Mouse (Mus musculus) spleen, adult 2 months (tissue): Measurements from ENCODE around the gene Chchd3. TPM values are rescaled to one million over a fixed set of nuclear protein-coding genes. Genes with fewer than 3 reads are reported as not detected.

ENCODE experiments used
- DNase-seq, 2 experiments: peaks; one replicate each; pipeline versions ENCODE4 v3.0.0 to v3.0.0-alpha.2; 2012 to 2021; ENCODE audit warnings: low spot score in 2 of 2, low read depth in 1 of 2
- H3K27ac ChIP-seq: fragments of 200-500 bp; 2 replicates; pipeline ENCODE4 v1.5.1; 2012; ENCODE audit warnings: low read length, inconsistent platforms; ENCODE audit not compliant: insufficient read depth
- H3K27me3 ChIP-seq: fragments of 200-500 bp; 2 replicates; pipeline ENCODE4 v1.6.1; 2012; ENCODE audit warnings: mild to moderate bottlenecking, moderate library complexity, low read length, inconsistent platforms; ENCODE audit not compliant: control insufficient read depth, insufficient read depth
- H3K36me3 ChIP-seq: fragments of 200-500 bp; 2 replicates; pipeline ENCODE4 v1.6.1; 2012; ENCODE audit warnings: mild to moderate bottlenecking, low read length, inconsistent platforms; ENCODE audit not compliant: control insufficient read depth, insufficient read depth
- H3K4me1 ChIP-seq: fragments of 200-500 bp; 2 replicates; pipeline ENCODE4 v1.6.1; 2011; ENCODE audit warnings: inconsistent platforms; ENCODE audit not compliant: control insufficient read depth, insufficient read depth, insufficient read length
- H3K4me3 ChIP-seq: fragments of 200-500 bp; 2 replicates; pipeline ENCODE4 v1.5.1; 2011; ENCODE audit warnings: mild to moderate bottlenecking, inconsistent platforms; ENCODE audit not compliant: insufficient read depth, insufficient read length; ENCODE audit errors: extremely low read depth
- CTCF ChIP-seq: fragments of 200-500 bp; IDR thresholded peaks from 2 replicates; pipeline ENCODE4 v1.5.1; 2011; ENCODE audit warnings: mild to moderate bottlenecking, inconsistent platforms; ENCODE audit not compliant: insufficient read depth, insufficient read length, insufficient replicate concordance; ENCODE audit errors: extremely low read depth
- POLR2A ChIP-seq: fragments of 200-500 bp; IDR thresholded peaks from 2 replicates; pipeline ENCODE4 v1.6.1; 2011; ENCODE audit warnings: low read depth, low read length, inconsistent platforms
- WGBS: fragments of 180-500 bp; shearing (Covaris S2); methylation state at CpG from one replicate; pipeline ENCODE4 v1.1.7; 2018; 5-methylcytosine and 5-hydroxymethylcytosine counted together
- polyA plus RNA-seq: library from polyadenylated mRNA; depleted of rRNA; stranded (reverse); fragments of >200 nt; gene quantifications from 2 replicates; pipeline ENCODE4 v1.2.3, GENCODE M21; 2012

The Chchd3 gene
- polyA plus RNA-seq, 1 experiment: 23.8 TPM

- Histone ChIP-seq H3K4me3 (no peak overlapping the region), H3K27ac (no peak overlapping the region), H3K36me3 (no peaks in the 10 kb centered on the region), H3K4me1 (no peaks in the 10 kb centered on the region), H3K27me3 (no peaks in the 10 kb centered on the region)
- DNase-seq: no peak
- WGBS: 95% methylated on average over 2 of the region's 2 CpGs
- TF ChIP-seq CTCF: no peak
- no peak for TF ChIP-seq POLR2A
Observed at GRCm38 (mm10) chr6:33025041-33025440, 35.0 kb downstream of the Chchd3 start.

GRCm38 (mm10) chr6:33004607-33005006 lies 55.5 kb downstream of the Chchd3 start:
- H3K36me3 ChIP-seq: peaks cover 2% of the 10 kb centered on the region; the same call in 1 of the 2 replicates
- TF ChIP-seq CTCF: no peak
- no peak for TF ChIP-seq POLR2A
- H3K27ac ChIP-seq: no peak overlapping the region
- no peak for DNase-seq
- H3K4me1 ChIP-seq: peaks cover 6% of the 10 kb centered on the region; the same call in 1 of the 2 replicates
- H3K4me3 ChIP-seq: no peak overlapping the region
- 84% methylated on average over 3 of the region's 3 CpGs for WGBS
- H3K27me3 ChIP-seq: no peaks in the 10 kb centered on the region

- H3K27ac ChIP-seq: no peak overlapping the region
- WGBS: 88% methylated on average over 1 of the region's 1 CpGs
- no peak for DNase-seq
- H3K4me3 ChIP-seq: no peak overlapping the region
- H3K36me3 ChIP-seq: no peaks in the 10 kb centered on the region
- peaks cover 6% of the 10 kb centered on the region; the same call in 1 of the 2 replicates for H3K4me1 ChIP-seq
- no peaks in the 10 kb centered on the region for H3K27me3 ChIP-seq
- TF ChIP-seq POLR2A (no peak), CTCF (no peak)
Observed at GRCm38 (mm10) chr6:33002988-33003387, 57.1 kb downstream of the Chchd3 start.

- H3K27ac ChIP-seq: no peak overlapping the region
- H3K4me3 ChIP-seq: no peak overlapping the region
- 97% methylated on average over 15 of the region's 15 CpGs for WGBS
- no peaks in the 10 kb centered on the region for H3K27me3 ChIP-seq
- no peaks in the 10 kb centered on the region for H3K36me3 ChIP-seq
- TF ChIP-seq CTCF (no peak), POLR2A (no peak)
- no peak for DNase-seq
- peaks cover 6% of the 10 kb centered on the region; the same call in 1 of the 2 replicates for H3K4me1 ChIP-seq
Observed at GRCm38 (mm10) chr6:33001271-33001670, 58.8 kb downstream of the Chchd3 start.

GRCm38 (mm10) chr6:32996597-32996996 lies 63.5 kb downstream of the Chchd3 start:
- no peak overlapping the region for H3K27ac ChIP-seq
- no peaks in the 10 kb centered on the region for H3K36me3 ChIP-seq
- no peak overlapping the region for H3K4me3 ChIP-seq
- no peaks in the 10 kb centered on the region for H3K27me3 ChIP-seq
- WGBS: 96% methylated on average over 1 of the region's 1 CpGs
- no peak for TF ChIP-seq POLR2A
- H3K4me1 ChIP-seq: no peaks in the 10 kb centered on the region; the same call in 1 of the 2 replicates
- no peak for DNase-seq

GRCm38 (mm10) chr6:32993847-32994246 lies 66.2 kb downstream of the Chchd3 start:
- H3K27ac ChIP-seq: no peak overlapping the region
- H3K4me1 ChIP-seq: no peaks in the 10 kb centered on the region; the same call in 1 of the 2 replicates
- no peaks in the 10 kb centered on the region for H3K27me3 ChIP-seq
- WGBS: 100% methylated on average over 1 of the region's 1 CpGs
- TF ChIP-seq POLR2A: no peak
- no peak for TF ChIP-seq CTCF
- no peaks in the 10 kb centered on the region for H3K36me3 ChIP-seq
- H3K4me3 ChIP-seq: no peak overlapping the region
- no peak for DNase-seq

- WGBS: 91% methylated on average over 12 of the region's 12 CpGs
- TF ChIP-seq POLR2A (no peak), CTCF (no peak)
- Histone ChIP-seq H3K36me3 (no peaks in the 10 kb centered on the region), H3K27me3 (no peaks in the 10 kb centered on the region), H3K4me1 (no peaks in the 10 kb centered on the region), H3K27ac (no peak overlapping the region), H3K4me3 (no peak overlapping the region)
- no peak for DNase-seq
Observed at GRCm38 (mm10) chr6:32990061-32990633, 69.9 kb downstream of the Chchd3 start.
